Mouse (Mus musculus) thymus, adult 2 months (tissue): ENCODE data around the gene Ryr1.

Experiments
- CTCF ChIP-seq: fragments of 200-500 bp; IDR thresholded peaks from 2 replicates; pipeline ENCODE4 v1.5.1; 2012; ENCODE audit warnings: mild to moderate bottlenecking, control low read depth, low read length, moderate library complexity, borderline replicate concordance; ENCODE audit not compliant: control insufficient read depth, poor library complexity, insufficient read depth; ENCODE audit errors: extremely low read depth
- POLR2A ChIP-seq: fragments of 200-500 bp; IDR thresholded peaks from 2 replicates; pipeline ENCODE4 v1.6.1; 2012; ENCODE audit warnings: mild to moderate bottlenecking, low read length, control low read depth, moderate library complexity; ENCODE audit not compliant: control insufficient read depth, poor library complexity, insufficient read depth; ENCODE audit errors: extremely low read depth

DNA sequence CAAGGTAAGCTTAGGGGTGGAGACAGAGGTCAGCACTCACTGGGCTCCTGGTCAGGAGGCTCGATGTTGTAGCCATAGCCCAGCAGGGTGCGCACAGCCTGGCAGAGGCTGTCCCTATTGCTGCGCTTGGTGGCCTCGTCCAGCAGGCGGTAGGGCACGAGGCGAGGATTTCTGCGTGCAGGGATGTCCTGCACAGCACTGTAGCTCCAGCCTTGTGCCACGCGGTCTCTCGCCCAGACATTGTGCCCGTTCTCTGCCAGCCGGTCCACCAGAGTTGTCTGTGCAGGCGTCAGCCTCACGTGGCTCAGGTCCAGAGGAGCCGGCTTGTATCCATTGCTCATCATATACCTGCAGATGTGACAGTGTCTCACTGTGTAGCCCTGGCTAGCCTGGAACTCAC, 27.8 kb downstream of the Ryr1 start:
- TF ChIP-seq POLR2A (no peak), CTCF (no peak)
